Mouse (Mus musculus) testis, adult 2 months (tissue): ENCODE results near the gene Gpc4. TPM values are rescaled to one million over a fixed set of nuclear protein-coding genes. Genes with fewer than 3 reads are reported as not detected.

Experiments
- H3K27ac ChIP-seq: fragments of 200-500 bp; 2 replicates; pipeline ENCODE4 v1.5.1; 2012; ENCODE audit warnings: low read depth, low read length; ENCODE audit not compliant: control insufficient read depth, insufficient read depth
- H3K27me3 ChIP-seq: fragments of 200-500 bp; 2 replicates; pipeline ENCODE4 v1.6.1; 2012; ENCODE audit warnings: mild to moderate bottlenecking, low read length, moderate library complexity; ENCODE audit not compliant: control insufficient read depth, insufficient read depth
- H3K36me3 ChIP-seq: fragments of 200-500 bp; 2 replicates; pipeline ENCODE4 v1.6.1; 2012; ENCODE audit warnings: mild to moderate bottlenecking, low read length; ENCODE audit not compliant: control insufficient read depth, insufficient read depth
- H3K4me1 ChIP-seq: fragments of 200-500 bp; 2 replicates; pipeline ENCODE4 v1.6.1; 2012; ENCODE audit warnings: low read length; ENCODE audit not compliant: control insufficient read depth, insufficient read depth
- H3K4me3 ChIP-seq: fragments of 200-500 bp; 2 replicates; pipeline ENCODE4 v1.5.1; 2012; ENCODE audit warnings: low read depth, mild to moderate bottlenecking, low read length, moderate library complexity, mixed read lengths; ENCODE audit not compliant: control insufficient read depth
- CTCF ChIP-seq: fragments of 200-500 bp; IDR thresholded peaks from 2 replicates; pipeline ENCODE4 v1.5.1; 2012; ENCODE audit warnings: low read depth, mild to moderate bottlenecking, inconsistent platforms, low read length, moderate library complexity; ENCODE audit not compliant: control insufficient read depth, insufficient read depth, insufficient replicate concordance
- POLR2A ChIP-seq: fragments of 200-500 bp; IDR thresholded peaks from 2 replicates; pipeline ENCODE4 v1.6.1; 2012; ENCODE audit warnings: low read depth, mild to moderate bottlenecking, inconsistent platforms, low read length, moderate library complexity; ENCODE audit not compliant: control insufficient read depth
- polyA plus RNA-seq: library from polyadenylated mRNA; depleted of rRNA; stranded (reverse); fragments of >200 nt; gene quantifications from 2 replicates; pipeline ENCODE4 v1.2.3, GENCODE M21; 2012

The Gpc4 gene
- polyA plus RNA-seq, 1 experiment = 12.2 TPM

DNA sequence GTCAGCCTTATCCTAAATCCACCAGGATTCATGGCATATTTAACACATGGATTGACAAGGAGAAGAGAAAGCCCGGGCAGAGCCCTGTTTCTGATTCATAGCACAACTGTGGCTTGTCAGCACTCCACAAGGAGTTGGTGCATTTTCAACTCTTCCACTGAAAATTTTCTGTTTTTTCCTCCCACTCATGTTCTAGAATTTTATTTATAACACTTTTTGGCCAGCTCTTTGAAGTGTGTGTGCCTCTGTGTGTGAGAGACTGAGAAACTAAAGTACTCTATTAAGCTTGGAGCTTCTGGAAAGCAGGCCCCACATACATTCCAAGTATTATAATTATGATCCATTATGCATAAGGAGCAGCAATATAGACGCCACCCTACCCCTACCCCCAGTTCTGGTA is 16.3 kb upstream of the Gpc4 start:
- Histone ChIP-seq H3K27me3 (no peaks in the 10 kb centered on the region), H3K4me3 (no peak overlapping the region), H3K4me1 (no peaks in the 10 kb centered on the region), H3K27ac (no peak overlapping the region), H3K36me3 (no peaks in the 10 kb centered on the region)
- TF ChIP-seq POLR2A = no peak
- no peak for TF ChIP-seq CTCF

DNA sequence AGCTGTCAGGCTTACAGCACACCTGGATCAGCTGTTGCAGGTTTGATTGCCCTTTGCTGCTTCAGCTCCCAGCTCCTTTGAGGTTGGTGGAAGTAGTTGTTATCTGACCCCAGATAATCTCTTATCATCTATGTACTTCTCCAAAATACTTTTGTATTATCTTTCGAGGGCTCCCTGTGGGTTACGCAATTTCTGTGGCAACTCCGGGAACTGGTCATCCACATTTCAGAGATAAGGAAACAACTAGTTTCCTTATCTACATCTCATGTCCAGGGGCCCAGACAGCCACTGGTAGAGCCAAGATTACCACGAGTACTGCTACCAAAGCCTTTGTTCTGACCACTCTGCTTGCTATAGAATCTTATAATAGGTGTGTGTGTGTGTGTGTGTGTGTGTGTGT is 12.0 kb upstream of the Gpc4 start:
- no peaks in the 10 kb centered on the region for H3K36me3 ChIP-seq
- TF ChIP-seq CTCF (no peak), POLR2A (no peak)
- H3K27ac ChIP-seq = no peak overlapping the region
- no peaks in the 10 kb centered on the region for H3K27me3 ChIP-seq
- no peaks in the 10 kb centered on the region for H3K4me1 ChIP-seq
- no peak overlapping the region for H3K4me3 ChIP-seq

GRCm38 (mm10) chrX:52167519-52168244 is 2.6 kb upstream of the Gpc4 start:
- peaks cover 4% of the 10 kb centered on the region for H3K4me1 ChIP-seq
- H3K36me3 ChIP-seq = no peaks in the 10 kb centered on the region
- TF ChIP-seq POLR2A (no peak), CTCF (no peak)
- no peak overlapping the region for H3K27ac ChIP-seq
- no peak overlapping the region for H3K4me3 ChIP-seq
- no peaks in the 10 kb centered on the region for H3K27me3 ChIP-seq

- no peak overlapping the region for H3K27ac ChIP-seq
- no peaks in the 10 kb centered on the region for H3K36me3 ChIP-seq
- TF ChIP-seq POLR2A (no peak), CTCF (no peak)
- no peaks in the 10 kb centered on the region for H3K27me3 ChIP-seq
- peaks cover 4% of the 10 kb centered on the region for H3K4me1 ChIP-seq
- H3K4me3 ChIP-seq = peak overlapping the region; percentile 27
Observed at GRCm38 (mm10) chrX:52165555-52165938, 495 bp upstream of the Gpc4 start.

GRCm38 (mm10) chrX:52164134-52164737 is 816 bp downstream of the Gpc4 start:
- TF ChIP-seq POLR2A (no peak), CTCF (no peak)
- Histone ChIP-seq H3K4me3 (peak overlapping the region; percentile 86), H3K36me3 (no peaks in the 10 kb centered on the region), H3K4me1 (peaks cover 4% of the 10 kb centered on the region), H3K27me3 (no peaks in the 10 kb centered on the region), H3K27ac (peak overlapping the region; percentile 50)

- TF ChIP-seq POLR2A = no peak
- no peak for TF ChIP-seq CTCF
- Histone ChIP-seq H3K4me3 (peak overlapping the region; percentile 86), H3K27me3 (no peaks in the 10 kb centered on the region), H3K36me3 (no peaks in the 10 kb centered on the region), H3K27ac (peak overlapping the region; percentile 42; the same call in 1 of the 2 replicates), H3K4me1 (peaks cover 4% of the 10 kb centered on the region)
Observed at GRCm38 (mm10) chrX:52163418-52164133, 1.5 kb downstream of the Gpc4 start.

DNA sequence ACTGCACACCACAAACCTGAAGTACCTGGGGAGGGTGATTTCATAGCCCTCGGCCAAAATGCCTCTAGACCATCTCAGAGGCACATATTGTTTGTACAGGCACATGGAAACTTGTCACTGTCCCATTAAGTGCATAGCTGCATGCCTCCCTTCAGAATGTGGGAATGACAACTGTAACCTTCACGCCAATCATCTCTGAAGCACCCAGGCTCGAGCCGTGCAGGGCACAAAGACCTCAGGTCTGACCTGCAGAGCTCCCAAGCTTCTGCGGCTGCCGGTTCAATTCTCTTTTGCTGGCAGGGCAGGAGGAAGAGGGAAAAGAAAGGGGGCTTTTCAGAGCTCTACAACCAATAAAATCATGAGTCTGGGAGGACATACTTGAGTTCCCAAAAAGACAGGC is 2.3 kb downstream of the Gpc4 start:
- Histone ChIP-seq H3K27ac (no peak overlapping the region), H3K36me3 (no peaks in the 10 kb centered on the region), H3K4me3 (no peak overlapping the region), H3K4me1 (peaks cover 4% of the 10 kb centered on the region), H3K27me3 (no peaks in the 10 kb centered on the region)
- TF ChIP-seq CTCF = no peak
- TF ChIP-seq POLR2A = no peak
